Mouse (Mus musculus) embryonic facial prominence, embryonic 14.5 days (tissue): Measurements from ENCODE around the gene Olfr1295. TPM values are rescaled to one million over a fixed set of nuclear protein-coding genes. Genes with fewer than 3 reads are reported as not detected.

Experiments used
- ATAC-seq: fragments of 200-750 bp; cut with Nextera tagmentation; 2 replicates; pipeline ENCODE4 v1.8.0; 2017; ENCODE audit warnings: low read depth, moderate number of reproducible peaks, moderate TSS enrichment
- DNase-seq: peaks from one replicate; pipeline ENCODE4 v3.0.0-alpha.2; 2015; ENCODE audit warnings: low spot score
- H3K27ac ChIP-seq: fragments of 300-500 bp; sonication (generic); replicated peaks from 2 replicates; pipeline ENCODE4 v1.5.1; 2014; ENCODE audit warnings: low read depth, mild to moderate bottlenecking, low read length, moderate library complexity
- H3K27me3 ChIP-seq: fragments of 300-500 bp; sonication (generic); replicated peaks from 2 replicates; pipeline ENCODE4 v1.6.1; 2014; ENCODE audit warnings: low read length; ENCODE audit not compliant: control insufficient read depth, insufficient read depth
- H3K36me3 ChIP-seq: fragments of 300-500 bp; sonication (generic); 2 replicates; pipeline ENCODE4 v1.6.1; 2014; ENCODE audit warnings: low read length, mixed read lengths; ENCODE audit not compliant: control insufficient read depth, insufficient read depth
- H3K4me1 ChIP-seq: fragments of 300-500 bp; sonication (generic); 2 replicates; pipeline ENCODE4 v1.6.1; 2014; ENCODE audit warnings: antibody characterized with exemption, low read length; ENCODE audit not compliant: control insufficient read depth, insufficient read depth
- H3K4me2 ChIP-seq: fragments of 300-500 bp; sonication (generic); 2 replicates; pipeline ENCODE4 v1.6.1; 2014; ENCODE audit warnings: low read depth, mild to moderate bottlenecking, low read length, moderate library complexity, mixed read lengths
- H3K4me3 ChIP-seq: fragments of 300-500 bp; sonication (generic); 2 replicates; pipeline ENCODE4 v1.5.1; 2014; ENCODE audit warnings: low read depth, mild to moderate bottlenecking, low read length
- H3K9ac ChIP-seq: fragments of 300-500 bp; sonication (generic); 2 replicates; pipeline ENCODE4 v1.6.1; 2014; ENCODE audit warnings: low read depth, mild to moderate bottlenecking, low read length, moderate library complexity, mixed read lengths
- H3K9me3 ChIP-seq: fragments of 300-500 bp; sonication (generic); 2 replicates; pipeline ENCODE4 v1.6.1; 2016; ENCODE audit warnings: low read length; ENCODE audit not compliant: control insufficient read depth
- WGBS: fragments of 180-500 bp; shearing (Covaris S2); extraction: QIAGEN DNeasy Blood & Tissue Kit; methylation state at CpG from one replicate; pipeline ENCODE4 v1.1.7; 2014; 5-methylcytosine and 5-hydroxymethylcytosine counted together
- polyA plus RNA-seq: library from polyadenylated mRNA; unstranded; fragments of >200 nt; fragmentation: Nextera tagmentation; extraction: Ambion mirVana; gene quantifications from 2 replicates; pipeline ENCODE4 v1.2.1, GENCODE M21; 2014

The Olfr1295 gene
- polyA plus RNA-seq = 0.22 TPM in 1 of 2 replicates, not detected in the other

GRCm38 (mm10) chr2:111569581-111569980, at the start of gene Olfr1295:
Gene Olfr1295 (minus strand): TSS chr2:111569681.
- Histone ChIP-seq H3K27me3 (no peaks in the 10 kb centered on the region), H3K36me3 (no peaks in the 10 kb centered on the region), H3K4me3 (no peak within 1 kb of the TSS), H3K9ac (no peak within 1 kb of the TSS), H3K27ac (no peak within 1 kb of the TSS), H3K9me3 (no peaks in the 10 kb centered on the region), H3K4me2 (no peak within 1 kb of the TSS), H3K4me1 (no peaks in the 10 kb centered on the region)
- ATAC-seq = no peak
- DNase-seq = no peak

GRCm38 (mm10) chr2:111540191-111540590, 29.3 kb downstream of the Olfr1295 start, which contains the start of gene Olfr1294:
Gene Olfr1294 (minus strand): TSS chr2:111540291.
- WGBS = 51% methylated on average over 1 of the region's 1 CpGs
- no peaks in the 10 kb centered on the region for H3K36me3 ChIP-seq
- no peaks in the 10 kb centered on the region for H3K9me3 ChIP-seq
- H3K4me3 ChIP-seq = no peak within 1 kb of the TSS
- no peak within 1 kb of the TSS for H3K4me2 ChIP-seq
- DNase-seq = no peak
- no peak within 1 kb of the TSS for H3K9ac ChIP-seq
- H3K27me3 ChIP-seq = no peaks in the 10 kb centered on the region
- no peaks in the 10 kb centered on the region for H3K4me1 ChIP-seq
- no peak within 1 kb of the TSS for H3K27ac ChIP-seq
- ATAC-seq = no peak

GRCm38 (mm10) chr2:111524903-111525302, 44.6 kb downstream of the Olfr1295 start, which contains the start of gene Olfr1293-ps:
Gene Olfr1293-ps (plus strand): TSS chr2:111525203.
- no peak within 1 kb of the TSS for H3K9ac ChIP-seq
- H3K4me2 ChIP-seq = no peak within 1 kb of the TSS
- WGBS = 84% methylated on average over 1 of the region's 1 CpGs
- DNase-seq = no peak
- H3K36me3 ChIP-seq = no peaks in the 10 kb centered on the region
- no peak within 1 kb of the TSS for H3K27ac ChIP-seq
- H3K27me3 ChIP-seq = no peaks in the 10 kb centered on the region
- H3K9me3 ChIP-seq = 0 out of 2 replicates have a peak, but pooled peaks cover 2% of the 10 kb centered on the region
- ATAC-seq = no peak
- H3K4me3 ChIP-seq = no peak within 1 kb of the TSS
- no peaks in the 10 kb centered on the region for H3K4me1 ChIP-seq

DNA sequence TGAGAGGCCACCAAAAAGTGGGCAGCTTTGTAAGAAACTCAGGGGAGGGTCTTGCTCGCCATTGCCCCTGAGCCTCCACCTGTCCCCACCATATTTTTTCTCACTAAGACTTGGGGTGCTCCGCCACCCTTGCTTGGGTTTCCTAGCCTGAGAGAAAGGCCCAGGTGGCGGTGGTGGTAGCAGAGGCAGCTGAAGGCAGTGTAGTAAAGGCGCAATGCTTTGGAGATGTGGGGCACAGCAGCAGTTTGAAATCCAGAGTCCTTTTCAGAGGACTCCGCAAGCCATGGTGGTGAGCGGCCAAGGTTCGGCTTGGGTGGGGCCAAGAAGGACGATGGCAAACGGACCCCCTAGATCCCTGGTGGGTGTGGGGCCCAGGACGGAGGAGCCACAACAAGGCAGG, 52.0 kb downstream of the Olfr1295 start:
- H3K4me1 ChIP-seq = no peaks in the 10 kb centered on the region
- H3K36me3 ChIP-seq = no peaks in the 10 kb centered on the region
- H3K27me3 ChIP-seq = no peaks in the 10 kb centered on the region
- DNase-seq = no peak
- H3K4me2 ChIP-seq = no peak overlapping the region
- 0 out of 2 replicates have a peak, but pooled peaks cover 6% of the 10 kb centered on the region for H3K9me3 ChIP-seq
- H3K4me3 ChIP-seq = no peak overlapping the region
- no peak overlapping the region for H3K9ac ChIP-seq
- no peak overlapping the region for H3K27ac ChIP-seq
- no peak for ATAC-seq
- WGBS = 91% methylated on average over 10 of the region's 10 CpGs

Other genes with a start within 250 kb of the Olfr1295 start
- gene Olfr1281, start 243.2 kb downstream of the Olfr1295 start, polyA plus RNA-seq = not detected in 2 replicates
- not detected in 2 replicates for gene Olfr1282, start 233.6 kb downstream of the Olfr1295 start, polyA plus RNA-seq
- gene Olfr1283, start 202.9 kb downstream of the Olfr1295 start, polyA plus RNA-seq = not detected in 2 replicates
- not detected in 2 replicates for gene Olfr1284, start 194.2 kb downstream of the Olfr1295 start, polyA plus RNA-seq
- not detected in 2 replicates for gene Olfr1286, start 146.6 kb downstream of the Olfr1295 start, polyA plus RNA-seq
- gene Olfr1287, start 120.5 kb downstream of the Olfr1295 start, polyA plus RNA-seq = not detected in 2 replicates
- gene Olfr1288, start 95.6 kb downstream of the Olfr1295 start, polyA plus RNA-seq = not detected in 2 replicates
- not detected in 2 replicates for gene Olfr1289, start 88.9 kb downstream of the Olfr1295 start, polyA plus RNA-seq
- gene Olfr1290, start 75.9 kb downstream of the Olfr1295 start, polyA plus RNA-seq = not detected in 2 replicates
- gene Olfr1291-ps1, start 72.5 kb downstream of the Olfr1295 start, polyA plus RNA-seq = not detected in 2 replicates
- gene Olfr1293-ps, start 44.5 kb downstream of the Olfr1295 start, polyA plus RNA-seq = not detected in 2 replicates
- gene Olfr1294, start 29.4 kb downstream of the Olfr1295 start, polyA plus RNA-seq = not detected in 2 replicates
- gene Olfr1297, start 56.8 kb upstream of the Olfr1295 start, polyA plus RNA-seq = 0.13 and 0.37 TPM in 2 replicates
- gene Olfr1298, start 79.5 kb upstream of the Olfr1295 start, polyA plus RNA-seq = not detected in 2 replicates
- not detected in 2 replicates for gene Olfr1299, start 91.7 kb upstream of the Olfr1295 start, polyA plus RNA-seq
- not detected in 2 replicates for gene Olfr1301, start 181.3 kb upstream of the Olfr1295 start, polyA plus RNA-seq
- gene Olfr1302, start 207.7 kb upstream of the Olfr1295 start, polyA plus RNA-seq = 0.12 TPM in 1 of 2 replicates, not detected in the other